Mouse (Mus musculus): ENCODE measurements around the gene Rdh16f2. TPM values are rescaled to one million over a fixed set of nuclear protein-coding genes. Genes with fewer than 3 reads are reported as not detected.

The Rdh16f2 gene
- not detected for polyA plus RNA-seq (2015; fragmentation: Illumina TruSeq; extraction: RNeasy Lipid Tissue Mini Kit (QIAGEN cat#74804); ENCODE audit: insufficient read depth, low read depth, low replicate concordance)

GRCm38 (mm10) chr10:127866232-127866631 lies at the start of gene Rdh16f2:
Rdh16f2 (plus strand) TSS chr10:127866474.

DNA sequence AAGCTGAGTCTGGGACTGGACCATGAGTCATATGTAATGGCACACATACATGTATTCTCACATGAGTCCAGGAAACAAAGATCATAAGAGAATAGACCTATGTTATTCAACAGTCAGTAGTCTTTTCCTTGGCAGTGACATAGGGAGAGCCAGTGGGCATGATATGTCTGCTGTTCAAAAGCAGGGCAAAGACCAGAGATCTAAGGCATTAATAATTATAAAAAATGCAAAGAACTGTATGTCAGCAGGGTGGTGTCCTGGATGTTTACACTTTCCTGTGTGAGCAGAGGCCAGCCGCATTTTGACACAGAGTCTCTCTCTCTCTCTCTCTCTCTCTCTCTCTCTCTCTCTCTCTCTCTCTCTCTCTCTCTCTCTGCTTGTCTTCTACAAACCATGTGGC lies 16.6 kb upstream of the Rdh16f2 start, which contains the start of gene Rdh19:
Gene Rdh19 (plus strand): TSS at position 301 of the 400 bp plus-strand sequence.

GRCm38 (mm10) chr10:127888605-127889004 lies 22.3 kb downstream of the Rdh16f2 start, which contains the start of gene Rdh7:
Rdh7 (minus strand) TSS chr10:127888817.

GRCm38 (mm10) chr10:127898218-127898617 lies 31.9 kb downstream of the Rdh16f2 start, which contains the start of gene Sdr9c7:
Sdr9c7 (plus strand) TSS chr10:127898518.

Other genes with a start within 250 kb of the Rdh16f2 start
- gene Lrp1, start 245.3 kb upstream of the Rdh16f2 start, polyA plus RNA-seq (2015; fragmentation: Illumina TruSeq; extraction: RNeasy Lipid Tissue Mini Kit (QIAGEN cat#74804); ENCODE audit: insufficient read depth, low read depth, low replicate concordance) = 48.1 TPM
- 21.8 TPM for gene Stat6, start 223.5 kb upstream of the Rdh16f2 start, polyA plus RNA-seq (2015; fragmentation: Illumina TruSeq; extraction: RNeasy Lipid Tissue Mini Kit (QIAGEN cat#74804); ENCODE audit: insufficient read depth, low read depth, low replicate concordance)
- 1.2 TPM for gene Nemp1, start 199.6 kb upstream of the Rdh16f2 start, polyA plus RNA-seq (2015; fragmentation: Illumina TruSeq; extraction: RNeasy Lipid Tissue Mini Kit (QIAGEN cat#74804); ENCODE audit: insufficient read depth, low read depth, low replicate concordance)
- 5.6 TPM for gene Nab2, start 197.9 kb upstream of the Rdh16f2 start, polyA plus RNA-seq (2015; fragmentation: Illumina TruSeq; extraction: RNeasy Lipid Tissue Mini Kit (QIAGEN cat#74804); ENCODE audit: insufficient read depth, low read depth, low replicate concordance)
- gene Myo1a, start 161.3 kb upstream of the Rdh16f2 start, polyA plus RNA-seq (2015; fragmentation: Illumina TruSeq; extraction: RNeasy Lipid Tissue Mini Kit (QIAGEN cat#74804); ENCODE audit: insufficient read depth, low read depth, low replicate concordance) = not detected
- gene Tac2, start 142.0 kb upstream of the Rdh16f2 start, polyA plus RNA-seq (2015; fragmentation: Illumina TruSeq; extraction: RNeasy Lipid Tissue Mini Kit (QIAGEN cat#74804); ENCODE audit: insufficient read depth, low read depth, low replicate concordance) = not detected
- gene Zbtb39, start 126.9 kb upstream of the Rdh16f2 start, polyA plus RNA-seq (2015; fragmentation: Illumina TruSeq; extraction: RNeasy Lipid Tissue Mini Kit (QIAGEN cat#74804); ENCODE audit: insufficient read depth, low read depth, low replicate concordance) = 1.8 TPM
- 0.79 TPM for gene Gpr182, start 114.7 kb upstream of the Rdh16f2 start, polyA plus RNA-seq (2015; fragmentation: Illumina TruSeq; extraction: RNeasy Lipid Tissue Mini Kit (QIAGEN cat#74804); ENCODE audit: insufficient read depth, low read depth, low replicate concordance)
- gene Rdh1, start 106.8 kb upstream of the Rdh16f2 start, polyA plus RNA-seq (2015; fragmentation: Illumina TruSeq; extraction: RNeasy Lipid Tissue Mini Kit (QIAGEN cat#74804); ENCODE audit: insufficient read depth, low read depth, low replicate concordance) = not detected
- gene Rdh16f1, start 106.7 kb upstream of the Rdh16f2 start, polyA plus RNA-seq (2015; fragmentation: Illumina TruSeq; extraction: RNeasy Lipid Tissue Mini Kit (QIAGEN cat#74804); ENCODE audit: insufficient read depth, low read depth, low replicate concordance) = not detected
- gene Rdh9, start 90.1 kb upstream of the Rdh16f2 start, polyA plus RNA-seq (2015; fragmentation: Illumina TruSeq; extraction: RNeasy Lipid Tissue Mini Kit (QIAGEN cat#74804); ENCODE audit: insufficient read depth, low read depth, low replicate concordance) = not detected
- gene Rdh16, start 65.3 kb upstream of the Rdh16f2 start, polyA plus RNA-seq (2015; fragmentation: Illumina TruSeq; extraction: RNeasy Lipid Tissue Mini Kit (QIAGEN cat#74804); ENCODE audit: insufficient read depth, low read depth, low replicate concordance) = not detected
- gene Rdh19, start 16.5 kb upstream of the Rdh16f2 start, polyA plus RNA-seq (2015; fragmentation: Illumina TruSeq; extraction: RNeasy Lipid Tissue Mini Kit (QIAGEN cat#74804); ENCODE audit: insufficient read depth, low read depth, low replicate concordance) = not detected
- not detected for gene Rdh7, start 22.3 kb downstream of the Rdh16f2 start, polyA plus RNA-seq (2015; fragmentation: Illumina TruSeq; extraction: RNeasy Lipid Tissue Mini Kit (QIAGEN cat#74804); ENCODE audit: insufficient read depth, low read depth, low replicate concordance)
- gene Sdr9c7, start 32.0 kb downstream of the Rdh16f2 start, polyA plus RNA-seq (2015; fragmentation: Illumina TruSeq; extraction: RNeasy Lipid Tissue Mini Kit (QIAGEN cat#74804); ENCODE audit: insufficient read depth, low read depth, low replicate concordance) = 5.4 TPM
- not detected for gene Hsd17b6, start 141.1 kb downstream of the Rdh16f2 start, polyA plus RNA-seq (2015; fragmentation: Illumina TruSeq; extraction: RNeasy Lipid Tissue Mini Kit (QIAGEN cat#74804); ENCODE audit: insufficient read depth, low read depth, low replicate concordance)
- gene Prim1, start 148.7 kb downstream of the Rdh16f2 start, polyA plus RNA-seq (2015; fragmentation: Illumina TruSeq; extraction: RNeasy Lipid Tissue Mini Kit (QIAGEN cat#74804); ENCODE audit: insufficient read depth, low read depth, low replicate concordance) = 3.3 TPM
- gene Naca, start 169.1 kb downstream of the Rdh16f2 start, polyA plus RNA-seq (2015; fragmentation: Illumina TruSeq; extraction: RNeasy Lipid Tissue Mini Kit (QIAGEN cat#74804); ENCODE audit: insufficient read depth, low read depth, low replicate concordance) = 222 TPM
- 30.4 TPM for gene Ptges3, start 192.5 kb downstream of the Rdh16f2 start, polyA plus RNA-seq (2015; fragmentation: Illumina TruSeq; extraction: RNeasy Lipid Tissue Mini Kit (QIAGEN cat#74804); ENCODE audit: insufficient read depth, low read depth, low replicate concordance)
- gene Atp5b, start 216.8 kb downstream of the Rdh16f2 start, polyA plus RNA-seq (2015; fragmentation: Illumina TruSeq; extraction: RNeasy Lipid Tissue Mini Kit (QIAGEN cat#74804); ENCODE audit: insufficient read depth, low read depth, low replicate concordance) = 359 TPM
- gene Baz2a, start 225.1 kb downstream of the Rdh16f2 start, polyA plus RNA-seq (2015; fragmentation: Illumina TruSeq; extraction: RNeasy Lipid Tissue Mini Kit (QIAGEN cat#74804); ENCODE audit: insufficient read depth, low read depth, low replicate concordance) = 9.4 TPM